Mouse (Mus musculus) frontal cortex, adult (tissue): Measurements from ENCODE around the gene Prrc2a.

Source experiments
- ATAC-seq: cut with Nextera tagmentation; 2 replicates; pipeline ENCODE4 v1.9.2; 2017; ENCODE audit warnings: mild to moderate bottlenecking, moderate library complexity, mixed read lengths; ENCODE audit not compliant: low TSS enrichment

Gene Prrc2a

GRCm38 (mm10) chr17:35190096-35190495 lies 25.4 kb upstream of the Prrc2a start:
- ATAC-seq, result no peak

GRCm38 (mm10) chr17:35189186-35189585 lies 24.5 kb upstream of the Prrc2a start:
- ATAC-seq, result no peak

- ATAC-seq, result no peak
Observed at GRCm38 (mm10) chr17:35187959-35188610, 23.4 kb upstream of the Prrc2a start, which contains the start of gene Lst1. Gene Lst1, minus strand, starts transcription at chr17:35188439.

- no peak for ATAC-seq
Observed at GRCm38 (mm10) chr17:35187345-35187744, 22.6 kb upstream of the Prrc2a start.

GRCm38 (mm10) chr17:35186681-35187080 lies 22.0 kb upstream of the Prrc2a start:
- no peak; the same call in 1 of the 2 replicates for ATAC-seq

- ATAC-seq, result no peak
Observed at GRCm38 (mm10) chr17:35185639-35186611, 21.2 kb upstream of the Prrc2a start.

- ATAC-seq, result no peak
Observed at GRCm38 (mm10) chr17:35180093-35180492, 15.4 kb upstream of the Prrc2a start.

GRCm38 (mm10) chr17:35178528-35178927 lies 13.8 kb upstream of the Prrc2a start:
- peak; percentile 73; the same call in 1 of the 2 replicates for ATAC-seq

GRCm38 (mm10) chr17:35175968-35176367 lies 11.3 kb upstream of the Prrc2a start, which contains the start of gene Aif1:
Gene Aif1, minus strand, starts transcription at chr17:35176068.
- no peak for ATAC-seq

- ATAC-seq, result no peak
Observed at GRCm38 (mm10) chr17:35175382-35175781, 10.7 kb upstream of the Prrc2a start.

- no peak for ATAC-seq
Observed at GRCm38 (mm10) chr17:35174201-35174977, 9.7 kb upstream of the Prrc2a start.

GRCm38 (mm10) chr17:35173329-35173728 lies 8.6 kb upstream of the Prrc2a start:
- no peak for ATAC-seq

GRCm38 (mm10) chr17:35172445-35173234 lies 7.9 kb upstream of the Prrc2a start:
- peak; percentile 76 for ATAC-seq

GRCm38 (mm10) chr17:35168541-35169207 lies 4.0 kb upstream of the Prrc2a start:
- ATAC-seq, result no peak

GRCm38 (mm10) chr17:35167794-35168193 lies 3.1 kb upstream of the Prrc2a start:
- peak; percentile 8; the same call in 1 of the 2 replicates for ATAC-seq

- ATAC-seq, result no peak
Observed at GRCm38 (mm10) chr17:35166352-35167035, 1.8 kb upstream of the Prrc2a start.

- no peak for ATAC-seq
Observed at GRCm38 (mm10) chr17:35165451-35166155, 906 bp upstream of the Prrc2a start.

GRCm38 (mm10) chr17:35164218-35164567 lies 504 bp downstream of the Prrc2a start:
- ATAC-seq, result no peak; the same call in 1 of the 2 replicates
